Mouse (Mus musculus): Measurements from ENCODE around the gene Mavs.
"Not testable (repeated sequence)": the region's sequence is repeated elsewhere in the genome, so short reads cannot be mapped to it uniquely, and the experiment has no call there.

Gene Mavs

DNA sequence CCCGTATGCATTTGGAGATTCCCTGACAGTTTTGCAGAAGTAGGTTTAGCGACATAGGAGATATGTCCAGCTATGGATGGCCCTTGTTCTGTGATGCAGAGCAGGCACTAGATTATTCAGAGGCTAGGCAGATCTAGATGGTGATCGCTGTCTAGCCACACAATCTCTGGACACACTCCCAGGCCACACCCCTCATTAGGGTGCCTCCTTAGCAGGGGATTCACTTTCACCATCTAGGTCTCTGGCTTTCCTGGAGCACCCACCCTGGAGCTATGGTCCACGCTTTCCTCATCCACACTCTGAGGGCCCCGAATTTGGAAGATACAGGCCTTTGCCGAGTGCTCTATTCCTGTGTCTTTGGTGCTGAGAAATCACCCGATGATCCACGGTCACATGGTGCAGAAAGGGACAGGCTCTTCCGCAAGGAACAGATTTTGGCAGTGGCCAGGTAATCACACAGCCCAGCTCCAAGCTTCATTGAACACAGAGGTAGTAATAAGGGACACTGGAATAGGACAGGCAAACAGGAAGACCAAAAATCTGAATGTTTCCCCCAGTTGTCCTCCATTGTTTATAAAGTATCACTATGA is 22.7 kb upstream of the Mavs start:
- no peak for DNase-seq (ENCODE audit: low read depth, low spot score)

DNA sequence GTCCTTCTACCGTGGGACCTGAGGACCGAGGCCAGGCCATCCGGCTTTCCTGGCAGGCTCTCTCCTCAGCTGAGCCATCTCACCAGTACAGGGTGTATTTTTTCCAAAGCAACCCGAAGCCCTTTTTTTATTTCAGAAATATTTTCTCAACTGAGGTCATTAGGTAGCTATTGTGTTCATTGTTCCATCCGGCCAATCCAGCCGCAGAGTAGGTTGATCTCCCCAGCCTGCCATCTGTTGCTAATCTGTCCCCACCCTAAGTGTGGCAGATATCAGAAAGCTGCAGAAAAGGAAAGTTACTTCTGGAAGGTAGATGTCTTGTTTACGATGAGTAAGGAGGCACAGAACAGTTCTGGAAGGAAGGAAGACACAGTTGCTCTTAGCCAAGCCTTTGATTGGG is 20.1 kb upstream of the Mavs start:
- DNase-seq (ENCODE audit: low read depth, low spot score) = no peak

DNA sequence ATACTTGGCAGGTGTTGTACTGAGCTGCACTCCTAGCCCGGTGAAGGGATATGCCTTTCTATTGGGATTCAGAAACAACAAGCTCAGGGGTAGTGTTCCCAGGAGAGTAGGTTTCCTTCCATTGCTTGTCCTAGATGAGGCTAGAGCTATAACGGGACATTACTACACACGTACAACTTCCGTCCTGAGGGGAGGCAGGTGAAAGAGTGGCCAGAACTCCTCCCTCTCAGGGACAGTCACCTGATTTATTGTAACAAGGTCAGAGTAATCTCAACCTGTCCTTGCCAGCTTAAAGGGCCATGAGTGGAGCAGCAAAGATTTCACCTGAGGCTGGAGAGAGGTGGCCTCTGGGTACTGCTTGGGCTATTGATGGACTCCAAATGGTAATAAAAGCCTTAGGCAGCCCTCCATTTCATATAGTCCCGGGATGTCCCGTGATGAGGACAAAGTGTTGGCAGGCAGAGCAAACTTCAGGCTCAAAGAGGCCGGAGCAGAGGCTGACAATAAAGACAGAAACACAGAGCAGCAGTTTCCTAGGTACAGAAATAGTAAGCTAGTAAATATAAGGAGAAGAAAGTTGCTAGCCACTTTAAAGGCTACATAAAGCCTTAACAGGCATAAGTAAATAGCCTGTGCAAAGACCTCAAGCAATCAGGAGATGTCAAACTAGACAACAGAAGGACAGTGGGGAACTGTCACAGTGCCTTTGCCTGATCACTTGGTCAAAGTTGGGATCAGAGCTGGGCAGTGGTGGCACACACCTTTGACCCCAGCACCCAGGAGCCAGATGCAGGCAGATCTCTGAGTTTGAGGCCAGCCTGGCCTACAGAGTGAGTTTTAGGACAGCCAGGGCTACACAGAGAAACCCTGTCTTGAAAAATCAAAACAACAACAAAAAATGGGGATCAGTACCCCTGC is 17.7 kb upstream of the Mavs start:
- DNase-seq (ENCODE audit: low read depth, low spot score) = no peak

DNA sequence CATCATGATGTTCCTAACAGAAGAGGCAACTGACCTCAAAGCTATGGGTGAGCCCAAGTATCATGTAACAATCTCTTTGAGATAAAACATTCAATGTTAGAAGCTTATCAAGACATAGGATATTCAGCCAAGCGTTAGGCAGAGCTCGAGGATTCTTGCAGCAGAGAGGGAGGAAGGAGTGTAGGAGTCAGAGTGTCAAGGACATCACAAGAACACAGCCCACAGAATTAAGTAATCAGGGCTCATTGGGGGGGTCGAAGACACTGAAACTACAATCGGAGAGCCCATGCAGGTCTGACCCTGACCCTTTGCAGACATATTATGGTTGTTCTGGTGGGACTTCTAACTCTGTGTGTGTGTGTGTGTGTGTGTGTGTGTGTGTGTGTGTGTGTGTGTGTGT is 13.8 kb upstream of the Mavs start:
- no peak for DNase-seq (ENCODE audit: low read depth, low spot score)

DNA sequence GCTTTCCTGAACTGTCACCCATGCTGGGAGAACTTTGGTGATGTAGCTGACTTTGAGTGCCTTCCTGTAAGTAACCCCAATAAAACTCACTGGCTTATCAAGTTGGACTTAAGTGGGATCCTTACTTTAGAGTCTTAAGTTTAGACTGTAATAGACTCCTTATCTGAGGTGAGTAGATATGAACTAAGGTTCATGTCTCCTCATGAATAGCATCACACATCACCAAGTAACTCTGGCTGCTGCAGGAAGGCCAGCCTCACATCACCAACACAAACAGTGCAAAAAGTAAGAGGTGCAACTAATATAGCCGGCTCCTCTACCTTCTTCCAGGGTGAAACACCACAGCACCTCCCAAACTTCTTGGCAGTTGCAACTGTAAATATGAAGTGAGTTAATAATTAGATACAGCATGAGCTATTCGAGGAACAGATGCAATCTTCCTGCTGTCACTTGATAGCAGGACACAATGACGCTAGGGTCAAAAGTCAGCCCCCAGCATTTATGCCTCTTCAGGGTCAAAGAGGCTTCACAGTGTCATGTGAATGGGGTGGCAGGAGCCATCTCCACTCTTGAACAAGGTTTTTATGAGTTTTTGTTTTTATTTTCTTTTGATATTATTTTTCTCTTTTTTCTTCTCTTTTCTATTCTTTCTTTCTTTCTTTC is 11.9 kb upstream of the Mavs start:
- DNase-seq (ENCODE audit: low read depth, low spot score) = no peak

DNA sequence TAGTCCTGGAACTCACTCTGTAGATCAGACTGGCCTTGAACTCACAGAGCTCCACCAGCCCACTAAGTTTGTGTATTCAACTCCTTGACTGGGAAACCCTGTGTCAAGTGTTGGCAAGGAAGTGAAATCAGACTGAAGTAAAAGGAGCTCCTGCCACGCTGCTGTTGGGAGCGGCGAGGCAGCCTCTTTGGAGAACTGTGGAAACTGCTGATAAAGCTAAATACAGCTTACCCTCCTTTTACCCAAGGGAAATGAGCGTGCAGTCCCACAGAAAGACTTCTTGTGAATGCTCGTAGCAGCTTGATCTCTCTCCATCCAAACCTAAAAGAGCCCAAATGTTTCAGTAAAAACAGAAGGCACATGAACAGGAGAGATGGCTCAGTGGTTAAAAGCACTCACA is 11.3 kb upstream of the Mavs start:
- DNase-seq (ENCODE audit: low read depth, low spot score) = no peak

DNA sequence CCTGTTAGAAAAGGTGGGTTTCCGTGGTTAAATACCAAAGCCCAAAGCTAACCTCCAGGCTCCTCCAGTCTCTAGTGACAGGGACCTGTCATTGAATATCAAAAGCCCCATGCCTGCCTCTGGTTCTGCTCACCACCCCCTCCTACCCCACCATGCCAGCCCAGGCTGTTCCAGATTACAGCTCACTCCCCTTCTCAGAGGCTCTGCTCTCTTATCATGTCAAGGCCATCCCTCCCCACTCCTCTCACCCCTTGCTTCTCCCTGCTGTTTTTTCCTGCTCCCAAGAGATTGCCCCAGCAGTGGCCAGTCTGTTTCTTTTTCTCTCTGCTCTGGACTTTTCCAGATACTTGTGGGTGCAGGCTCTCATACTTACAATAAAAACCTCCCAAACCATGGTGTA is 10.3 kb upstream of the Mavs start:
- DNase-seq (ENCODE audit: low read depth, low spot score) = no peak

DNA sequence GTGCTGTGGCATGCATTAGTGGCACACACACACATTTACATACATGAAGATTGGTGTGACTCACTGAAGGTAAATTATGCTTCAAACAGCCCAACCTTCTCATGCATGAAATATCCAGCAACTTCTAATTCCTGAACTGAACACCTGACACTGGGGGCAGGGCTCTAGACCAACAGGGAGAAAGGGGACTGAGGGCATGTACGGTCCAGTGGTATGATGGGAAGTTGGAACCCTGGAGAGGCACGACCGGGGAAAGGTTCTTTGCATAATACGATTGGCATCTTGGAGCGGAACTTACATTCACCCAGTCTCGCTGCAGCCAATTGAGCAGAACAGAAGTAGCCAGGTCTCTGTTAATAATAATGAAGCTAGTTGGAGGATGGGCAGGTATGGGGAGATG is 8.7 kb upstream of the Mavs start:
- no peak for DNase-seq (ENCODE audit: low read depth, low spot score)

DNA sequence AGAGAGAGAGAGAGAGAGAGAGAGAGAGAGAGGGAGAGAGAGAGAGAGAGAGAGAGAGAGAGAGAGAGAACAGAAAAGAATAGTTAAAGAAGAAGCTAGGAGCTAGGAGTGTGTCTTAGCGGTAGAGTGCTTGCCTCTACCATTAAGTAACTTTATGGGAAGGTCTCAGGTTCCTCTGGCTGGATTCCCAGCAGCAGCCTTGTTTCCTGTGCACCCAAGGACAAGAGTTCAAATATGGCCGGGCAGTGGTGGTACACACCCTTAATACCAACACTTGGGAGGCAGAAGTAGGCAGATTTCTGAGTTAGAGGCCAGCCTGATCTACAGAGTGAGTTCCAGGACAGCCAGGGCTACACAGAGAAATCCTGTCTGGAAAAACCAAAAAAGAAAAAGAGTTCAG is 7.2 kb upstream of the Mavs start:
- not testable (repeated sequence) for DNase-seq (ENCODE audit: low read depth, low spot score)

DNA sequence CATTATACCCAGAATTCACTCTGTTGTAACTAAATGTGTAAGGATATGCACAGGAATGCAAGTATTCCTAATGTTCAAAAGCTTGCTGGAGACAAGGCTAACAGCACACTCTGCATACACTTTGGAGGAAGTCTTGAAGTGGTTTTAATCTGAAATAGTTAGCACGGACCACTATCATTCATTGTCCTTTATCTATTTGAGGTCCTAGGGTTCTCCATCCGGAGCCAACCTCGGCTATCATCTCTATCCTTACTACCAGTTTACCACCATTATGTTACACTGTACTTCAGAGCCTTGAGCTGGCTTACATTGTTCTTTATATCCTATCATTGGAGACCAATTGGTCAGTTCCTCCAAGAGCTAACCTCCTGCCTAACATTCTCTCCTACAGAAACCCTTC is 6.6 kb upstream of the Mavs start:
- no peak for DNase-seq (ENCODE audit: low read depth, low spot score)

DNA sequence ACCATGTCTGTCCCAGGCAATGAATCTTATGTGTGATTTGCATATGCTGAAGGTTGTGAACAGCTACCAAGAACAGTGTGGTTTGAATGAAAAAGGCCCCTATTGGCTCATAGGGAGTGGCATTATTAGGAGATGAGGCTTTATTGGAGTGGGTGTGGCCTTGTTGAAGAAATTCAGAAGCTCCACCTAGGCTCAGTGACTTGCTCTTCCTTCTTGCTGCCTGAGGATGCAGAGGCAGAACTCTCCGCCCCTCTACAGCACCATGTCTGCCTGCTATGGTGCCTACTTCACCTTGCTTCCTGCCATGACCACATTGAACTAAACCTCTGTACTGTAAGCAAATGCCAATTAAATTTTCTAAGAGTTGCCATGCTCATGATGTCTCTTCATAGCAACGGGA is 1.3 kb upstream of the Mavs start:
- no peak for DNase-seq (ENCODE audit: low read depth, low spot score)

DNA sequence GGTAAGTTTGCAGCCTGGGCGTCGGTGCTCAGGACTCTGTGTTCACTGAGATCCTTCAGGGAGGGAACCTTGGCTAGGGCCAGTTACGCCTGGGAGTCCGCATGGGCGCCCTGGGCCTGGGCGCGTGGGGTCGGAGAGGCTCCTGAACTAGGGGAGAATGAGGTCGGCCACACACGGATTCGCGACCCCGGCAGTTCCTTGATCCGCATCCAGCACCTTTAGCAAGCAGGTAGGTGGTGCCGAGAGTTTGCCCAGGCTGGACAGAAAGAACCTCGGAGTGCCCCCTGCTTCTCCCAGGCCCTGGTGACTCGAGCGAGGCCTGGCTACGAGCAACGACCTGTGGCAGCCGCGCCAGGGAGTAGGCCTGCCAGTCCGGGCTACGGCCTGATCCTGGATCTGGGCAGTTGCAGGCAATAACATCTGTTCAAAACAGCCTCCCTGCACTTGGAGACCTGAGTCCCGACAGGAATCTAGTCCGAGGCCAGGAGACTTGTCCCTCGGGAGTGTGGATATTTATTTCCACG is 326 bp downstream of the Mavs start:
- no peak for DNase-seq (ENCODE audit: low read depth, low spot score)

DNA sequence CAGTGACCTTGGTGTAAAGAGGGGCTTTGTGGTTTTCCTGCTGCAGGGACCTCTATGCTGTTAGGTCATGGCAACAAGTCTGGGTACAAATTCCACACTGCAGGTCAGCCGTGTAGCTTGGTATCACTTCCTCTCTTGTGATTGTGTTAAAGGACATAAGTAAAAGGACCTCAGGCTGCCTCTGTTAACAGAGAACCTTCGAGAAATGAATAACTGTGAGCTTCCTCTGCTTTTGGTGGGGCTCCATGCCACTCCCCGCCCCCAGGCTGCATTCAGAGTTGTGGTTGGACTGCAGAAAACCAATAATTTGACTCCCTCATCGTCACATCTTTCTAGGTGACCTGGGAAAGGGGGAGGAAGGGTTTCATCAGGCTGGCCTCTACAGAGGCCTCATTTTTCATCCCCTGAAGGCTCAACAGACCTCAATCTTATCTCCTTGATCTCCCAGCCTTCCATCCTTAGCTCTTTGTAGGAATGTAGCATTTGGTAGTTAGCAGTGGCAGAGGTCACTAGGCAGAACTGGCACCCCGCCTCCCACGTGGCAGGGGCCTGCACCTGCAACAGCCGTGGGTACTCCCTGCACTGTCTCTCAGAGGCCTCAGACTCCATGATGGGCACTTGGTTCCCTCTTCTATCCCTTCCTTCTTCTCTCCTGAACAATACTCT is 1.2 kb downstream of the Mavs start:
- no peak for DNase-seq (ENCODE audit: low read depth, low spot score)

DNA sequence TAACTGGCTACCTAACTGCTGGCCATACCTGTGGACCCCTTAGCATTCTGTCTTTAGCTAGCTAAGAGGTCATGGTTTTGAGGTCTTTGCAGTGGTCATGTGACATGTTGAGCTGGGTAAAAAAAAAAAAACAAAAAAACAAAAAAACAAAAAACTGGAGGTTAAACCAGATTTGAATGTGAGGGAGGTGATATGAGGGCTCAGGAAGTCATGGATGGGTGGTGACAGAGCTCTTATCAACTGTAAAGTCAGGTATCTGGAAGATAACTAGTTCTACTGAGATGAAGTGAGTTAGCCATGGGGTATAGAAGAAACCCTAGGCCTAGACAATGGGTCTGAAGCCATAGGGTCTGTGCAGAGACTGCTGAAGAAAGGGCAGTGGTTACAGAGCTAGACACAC is 8.3 kb downstream of the Mavs start:
- DNase-seq (ENCODE audit: low read depth, low spot score) = no peak

DNA sequence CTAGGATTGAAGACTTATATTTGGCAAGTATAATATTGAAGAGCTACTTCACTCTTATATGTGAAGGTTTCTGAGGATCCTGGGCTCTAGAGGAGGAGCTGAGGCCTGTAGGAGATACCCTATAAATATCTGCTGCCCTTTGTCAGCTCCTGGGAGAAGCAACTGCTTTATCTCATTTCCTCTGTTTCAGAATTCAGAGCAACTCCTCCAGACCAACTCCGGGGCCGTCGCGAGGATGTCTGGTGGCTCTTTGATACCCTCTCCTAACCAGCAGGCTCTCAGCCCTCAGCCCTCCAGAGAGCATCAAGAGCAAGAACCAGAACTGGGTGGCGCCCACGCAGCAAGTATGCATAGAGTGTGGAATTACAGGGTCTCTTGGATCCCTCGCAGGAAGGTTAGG is 9.1 kb downstream of the Mavs start:
- no peak for DNase-seq (ENCODE audit: low read depth, low spot score)

DNA sequence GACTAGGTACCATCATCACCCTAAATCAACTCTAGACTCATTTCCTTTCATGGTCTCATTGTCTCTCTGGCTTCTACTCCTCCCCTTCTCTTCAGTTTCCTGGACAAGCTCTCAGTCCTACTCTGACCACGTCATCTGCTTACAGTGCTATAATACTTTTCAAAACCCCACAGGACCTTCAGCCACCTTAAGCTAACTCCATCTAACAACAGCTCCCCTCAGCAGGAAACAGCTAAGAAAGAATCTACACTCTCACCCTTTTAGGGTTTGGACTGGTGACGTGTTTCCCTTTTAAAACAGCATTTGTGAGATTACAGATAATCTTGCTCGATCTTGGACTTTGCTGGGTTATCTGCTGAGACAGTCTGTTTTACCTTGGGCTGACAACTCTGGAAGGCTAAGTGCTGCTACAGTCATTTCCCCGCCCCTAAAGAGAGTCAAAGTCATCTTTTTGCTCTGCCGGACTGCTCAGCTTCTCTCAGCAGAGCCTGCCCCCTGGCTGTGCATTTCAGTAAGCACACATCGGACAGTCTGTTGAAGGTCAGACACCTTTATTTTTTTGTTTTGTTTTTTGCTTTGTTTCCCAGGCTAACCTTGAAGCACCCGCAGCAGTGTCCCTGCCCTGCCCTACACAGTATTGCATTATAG is 19.9 kb downstream of the Mavs start:
- peak; percentile 45 for DNase-seq (ENCODE audit: low read depth, low spot score)

DNA sequence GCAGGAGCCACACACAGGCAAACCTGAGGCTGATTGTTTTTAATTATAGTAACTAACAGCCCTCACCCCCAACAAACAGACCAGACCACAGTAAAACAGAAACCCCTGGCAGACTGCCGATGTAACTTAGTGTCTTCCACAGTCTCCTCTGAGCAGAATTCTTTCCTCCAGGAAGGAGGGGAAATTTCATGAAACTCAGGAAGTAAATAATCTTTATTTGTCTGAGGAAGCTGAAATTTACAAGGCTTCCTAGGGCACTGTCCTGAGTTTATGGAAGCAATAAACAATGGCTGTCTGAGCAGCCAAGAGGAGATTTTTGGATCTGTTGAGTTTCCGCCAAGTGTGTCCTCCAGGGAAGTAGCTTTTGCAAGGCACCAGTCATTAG is 20.5 kb downstream of the Mavs start:
- no peak for DNase-seq (ENCODE audit: low read depth, low spot score)

DNA sequence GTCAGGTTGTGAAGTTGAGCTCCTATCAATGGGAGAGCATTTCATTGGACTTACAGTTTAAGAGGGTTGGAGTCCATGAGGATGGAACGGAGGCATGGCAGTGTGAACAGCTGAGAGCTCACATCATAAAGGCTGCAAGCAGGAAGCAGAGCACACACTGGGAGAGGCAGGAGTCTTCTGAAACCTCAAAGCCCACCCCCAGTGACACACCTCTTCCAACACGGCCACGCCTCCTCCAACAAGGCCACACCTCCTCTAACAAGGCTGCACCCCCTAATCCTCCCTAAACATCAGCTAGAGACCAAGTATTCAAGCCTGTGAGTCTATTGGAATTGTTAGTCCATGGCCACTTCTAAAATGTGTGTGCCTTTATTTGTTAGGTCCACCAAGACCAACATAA is 21.9 kb downstream of the Mavs start:
- DNase-seq (ENCODE audit: low read depth, low spot score) = peak; percentile 40

DNA sequence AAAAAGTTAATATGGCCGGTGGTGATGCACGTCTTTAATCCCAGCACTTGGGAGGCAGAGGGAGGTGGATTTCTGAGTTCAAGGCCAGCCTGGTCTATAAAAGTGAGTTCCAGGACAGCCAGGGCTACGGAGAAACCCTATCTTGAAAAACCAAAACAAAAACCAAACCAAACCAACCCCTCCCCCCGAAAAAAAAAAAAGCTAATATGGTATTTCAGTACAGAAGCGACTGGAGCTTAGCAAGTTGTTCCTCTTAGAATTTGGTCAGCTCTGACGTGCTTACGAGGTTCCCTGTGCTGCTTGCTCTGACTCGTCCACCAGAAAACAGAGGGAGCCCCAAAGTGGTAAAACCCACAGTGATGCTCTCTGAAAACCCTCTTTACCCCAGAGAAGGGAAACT is 24.8 kb downstream of the Mavs start:
- DNase-seq (ENCODE audit: low read depth, low spot score) = no peak

DNA sequence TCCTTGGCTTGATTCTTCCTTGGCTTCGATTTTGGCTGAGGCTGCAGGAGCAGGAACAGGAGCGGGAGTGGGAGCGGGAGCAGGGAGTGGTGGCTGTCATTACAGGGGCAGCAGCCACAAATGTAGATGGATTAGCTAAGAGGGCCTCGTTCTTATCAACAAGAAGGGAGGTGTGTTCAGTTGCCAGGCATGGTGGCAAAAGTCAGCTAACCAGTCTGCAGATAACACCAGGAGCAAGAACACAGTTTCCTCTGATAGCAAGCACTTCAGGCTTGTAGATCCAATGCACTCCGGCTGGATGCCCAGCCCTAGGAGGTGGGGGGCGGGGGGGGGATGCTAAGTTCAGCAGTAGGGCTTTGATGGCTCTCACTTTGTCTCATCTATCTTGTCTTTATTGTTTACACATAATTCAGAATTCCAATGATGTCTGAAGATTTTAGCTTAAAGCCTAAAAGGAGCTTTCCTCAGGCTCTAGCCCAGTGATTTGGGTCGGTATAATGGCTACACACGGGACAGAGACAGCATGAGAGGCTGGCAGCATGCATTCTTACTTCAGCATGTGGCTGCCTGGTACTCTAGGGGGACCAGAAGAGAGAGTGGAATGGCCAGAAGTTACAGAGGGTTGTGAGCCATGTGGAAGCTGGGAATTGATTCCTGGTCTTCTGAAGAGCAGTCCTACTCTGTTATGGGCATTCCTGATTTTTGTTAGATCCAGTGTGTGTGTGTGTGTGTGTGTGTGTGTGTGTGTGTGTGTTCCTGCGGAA is 26.9 kb downstream of the Mavs start:
- DNase-seq (ENCODE audit: low read depth, low spot score) = no peak
